Mouse (Mus musculus): ENCODE results near the gene Nmt1. TPM values are rescaled to one million over a fixed set of nuclear protein-coding genes. Genes with fewer than 3 reads are reported as not detected.

Gene Nmt1
- polyA plus RNA-seq, 1 experiment from 2014 or later = 32.4 TPM

- peak overlapping the region; percentile 77; the same call in 1 of the 2 replicates for H3K4me2 ChIP-seq
- no peak for ATAC-seq (ENCODE audit: low FRiP score, low read depth)
- WGBS = 88% methylated on average over 3 of the region's 3 CpGs
Measured at GRCm38 (mm10) chr11:103026901-103027300, 1.1 kb upstream of the Nmt1 start.

GRCm38 (mm10) chr11:103027570-103028175, 317 bp upstream of the Nmt1 start:
- peak overlapping the region; percentile 71 for H3K9ac ChIP-seq
- H3K9me3 ChIP-seq = no peaks in the 10 kb centered on the region
- WGBS = 16% methylated on average over 8 of the region's 8 CpGs
- peak overlapping the region; percentile 77 for H3K4me2 ChIP-seq
- no peaks in the 10 kb centered on the region; the same call in 1 of the 2 replicates for H3K36me3 ChIP-seq
- H3K27ac ChIP-seq (replicated peaks) = peak overlapping the region; percentile 91
- peak overlapping the region; percentile 85 for H3K4me3 ChIP-seq
- H3K4me1 ChIP-seq (replicated peaks) = peaks cover 34% of the 10 kb centered on the region
- ATAC-seq (ENCODE audit: low FRiP score, low read depth) = peak; percentile 39
- H3K27me3 ChIP-seq = no peaks in the 10 kb centered on the region

More at GRCm38 (mm10) chr11:103026901-103027300, 1.1 kb upstream of the Nmt1 start:
- Histone ChIP-seq H3K9ac (no peak overlapping the region), H3K27me3 (no peaks in the 10 kb centered on the region), H3K9me3 (no peaks in the 10 kb centered on the region), H3K36me3 (no peaks in the 10 kb centered on the region; the same call in 1 of the 2 replicates), H3K4me3 (no peak overlapping the region), H3K27ac (replicated peaks) (no peak overlapping the region), H3K4me1 (replicated peaks) (peaks cover 34% of the 10 kb centered on the region)

GRCm38 (mm10) chr11:103033030-103033429, 5.0 kb downstream of the Nmt1 start:
- Histone ChIP-seq H3K9ac (no peak overlapping the region), H3K27ac (replicated peaks) (no peak overlapping the region), H3K36me3 (no peaks in the 10 kb centered on the region), H3K9me3 (no peaks in the 10 kb centered on the region), H3K4me1 (replicated peaks) (peaks cover 23% of the 10 kb centered on the region), H3K4me3 (no peak overlapping the region), H3K27me3 (no peaks in the 10 kb centered on the region), H3K4me2 (no peak overlapping the region)
- 91% methylated on average over 3 of the region's 3 CpGs for WGBS
- ATAC-seq (ENCODE audit: low FRiP score, low read depth) = no peak

GRCm38 (mm10) chr11:103035007-103035406, 7.0 kb downstream of the Nmt1 start:
- ATAC-seq (ENCODE audit: low FRiP score, low read depth) = no peak
- H3K36me3 ChIP-seq = no peaks in the 10 kb centered on the region
- WGBS = 84% methylated on average over 6 of the region's 6 CpGs
- no peaks in the 10 kb centered on the region for H3K9me3 ChIP-seq
- H3K27ac ChIP-seq (replicated peaks) = no peak overlapping the region
- no peak overlapping the region for H3K4me3 ChIP-seq
- H3K4me2 ChIP-seq = no peak overlapping the region
- no peaks in the 10 kb centered on the region for H3K27me3 ChIP-seq
- peaks cover 11% of the 10 kb centered on the region for H3K4me1 ChIP-seq (replicated peaks)
- no peak overlapping the region for H3K9ac ChIP-seq

GRCm38 (mm10) chr11:103036881-103037465, 9.0 kb downstream of the Nmt1 start:
- no peaks in the 10 kb centered on the region for H3K36me3 ChIP-seq
- no peak overlapping the region for H3K4me3 ChIP-seq
- WGBS = 89% methylated on average over 8 of the region's 8 CpGs
- no peaks in the 10 kb centered on the region for H3K27me3 ChIP-seq
- H3K9me3 ChIP-seq = no peaks in the 10 kb centered on the region
- no peak overlapping the region for H3K27ac ChIP-seq (replicated peaks)
- no peak for ATAC-seq (ENCODE audit: low FRiP score, low read depth)
- no peak overlapping the region for H3K4me2 ChIP-seq
- no peak overlapping the region for H3K9ac ChIP-seq
- no peaks in the 10 kb centered on the region for H3K4me1 ChIP-seq (replicated peaks)

- Histone ChIP-seq H3K36me3 (no peaks in the 10 kb centered on the region), H3K9me3 (no peaks in the 10 kb centered on the region), H3K4me1 (replicated peaks) (no peaks in the 10 kb centered on the region; the same call in 1 of the 2 replicates), H3K27ac (replicated peaks) (no peak overlapping the region), H3K4me3 (no peak overlapping the region), H3K4me2 (no peak overlapping the region), H3K9ac (no peak overlapping the region), H3K27me3 (no peaks in the 10 kb centered on the region)
- no peak for ATAC-seq (ENCODE audit: low FRiP score, low read depth)
- WGBS = 93% methylated on average over 6 of the region's 6 CpGs
Measured at GRCm38 (mm10) chr11:103038037-103038436, 10.0 kb downstream of the Nmt1 start.

- Histone ChIP-seq H3K9me3 (no peaks in the 10 kb centered on the region), H3K36me3 (peaks cover 28% of the 10 kb centered on the region), H3K4me2 (no peak overlapping the region), H3K27ac (replicated peaks) (no peak overlapping the region), H3K4me1 (replicated peaks) (no peaks in the 10 kb centered on the region; the same call in 1 of the 2 replicates), H3K4me3 (no peak overlapping the region), H3K9ac (no peak overlapping the region), H3K27me3 (no peaks in the 10 kb centered on the region)
- 61% methylated on average over 4 of the region's 4 CpGs for WGBS
- no peak for ATAC-seq (ENCODE audit: low FRiP score, low read depth)
Measured at GRCm38 (mm10) chr11:103042828-103043227, 14.8 kb downstream of the Nmt1 start.

- H3K9ac ChIP-seq = no peak overlapping the region
- 99% methylated on average over 3 of the region's 3 CpGs for WGBS
- H3K4me1 ChIP-seq (replicated peaks) = no peaks in the 10 kb centered on the region; the same call in 1 of the 2 replicates
- H3K4me3 ChIP-seq = no peak overlapping the region
- ATAC-seq (ENCODE audit: low FRiP score, low read depth) = no peak
- H3K9me3 ChIP-seq = no peaks in the 10 kb centered on the region
- H3K27me3 ChIP-seq = no peaks in the 10 kb centered on the region
- peaks cover 28% of the 10 kb centered on the region for H3K36me3 ChIP-seq
- H3K4me2 ChIP-seq = no peak overlapping the region
- H3K27ac ChIP-seq (replicated peaks) = no peak overlapping the region
Measured at GRCm38 (mm10) chr11:103043982-103044381, 16.0 kb downstream of the Nmt1 start.

GRCm38 (mm10) chr11:103046286-103046685, 18.3 kb downstream of the Nmt1 start:
- Histone ChIP-seq H3K27ac (replicated peaks) (no peak overlapping the region), H3K4me1 (replicated peaks) (no peaks in the 10 kb centered on the region; the same call in 1 of the 2 replicates), H3K4me3 (no peak overlapping the region), H3K9me3 (no peaks in the 10 kb centered on the region), H3K27me3 (no peaks in the 10 kb centered on the region), H3K4me2 (no peak overlapping the region), H3K9ac (no peak overlapping the region), H3K36me3 (peaks cover 37% of the 10 kb centered on the region)
- 40% methylated on average over 8 of the region's 8 CpGs for WGBS
- ATAC-seq (ENCODE audit: low FRiP score, low read depth) = no peak

- Histone ChIP-seq H3K4me2 (no peak overlapping the region), H3K9ac (no peak overlapping the region), H3K27ac (replicated peaks) (no peak overlapping the region), H3K9me3 (no peaks in the 10 kb centered on the region), H3K4me3 (no peak overlapping the region), H3K27me3 (no peaks in the 10 kb centered on the region), H3K36me3 (peaks cover 47% of the 10 kb centered on the region), H3K4me1 (replicated peaks) (no peaks in the 10 kb centered on the region)
- no peak for ATAC-seq (ENCODE audit: low FRiP score, low read depth)
- 95% methylated on average over 5 of the region's 5 CpGs for WGBS
Measured at GRCm38 (mm10) chr11:103049611-103050010, 21.6 kb downstream of the Nmt1 start.

GRCm38 (mm10) chr11:103050153-103050552, 22.2 kb downstream of the Nmt1 start:
- no peak overlapping the region for H3K27ac ChIP-seq (replicated peaks)
- 90% methylated on average over 9 of the region's 9 CpGs for WGBS
- H3K4me3 ChIP-seq = no peak overlapping the region
- H3K9ac ChIP-seq = no peak overlapping the region
- no peaks in the 10 kb centered on the region for H3K9me3 ChIP-seq
- H3K4me1 ChIP-seq (replicated peaks) = no peaks in the 10 kb centered on the region
- no peaks in the 10 kb centered on the region for H3K27me3 ChIP-seq
- ATAC-seq (ENCODE audit: low FRiP score, low read depth) = no peak
- H3K4me2 ChIP-seq = no peak overlapping the region
- H3K36me3 ChIP-seq = peaks cover 42% of the 10 kb centered on the region

- Histone ChIP-seq H3K27me3 (no peaks in the 10 kb centered on the region), H3K9me3 (no peaks in the 10 kb centered on the region), H3K36me3 (peaks cover 44% of the 10 kb centered on the region), H3K4me1 (replicated peaks) (no peaks in the 10 kb centered on the region), H3K4me2 (no peak overlapping the region), H3K4me3 (no peak overlapping the region), H3K9ac (no peak overlapping the region), H3K27ac (replicated peaks) (no peak overlapping the region)
- 77% methylated on average over 8 of the region's 8 CpGs for WGBS
- no peak for ATAC-seq (ENCODE audit: low FRiP score, low read depth)
Measured at GRCm38 (mm10) chr11:103051249-103051691, 23.3 kb downstream of the Nmt1 start.
